Mouse (Mus musculus) heart, postnatal 0 days (tissue): ENCODE measurements around the gene Sorcs2. TPM values are rescaled to one million over a fixed set of nuclear protein-coding genes. Genes with fewer than 3 reads are reported as not detected.
A peak's percentile ranks its signal among the peaks of the same experiment; 100 is the strongest.

ENCODE experiments used
- ATAC-seq: fragments of 200-750 bp; cut with Nextera tagmentation; 2 replicates; pipeline ENCODE4 v1.8.0; 2017; ENCODE audit warnings: low read depth, moderate number of reproducible peaks, moderate library complexity; ENCODE audit not compliant: insufficient read depth
- DNase-seq: peaks from one replicate; pipeline ENCODE4 v3.0.0-alpha.2; 2016; ENCODE audit warnings: low spot score
- H3K27ac ChIP-seq: fragments of 300-500 bp; sonication (generic); 2 replicates; pipeline ENCODE4 v1.5.1; 2014; ENCODE audit warnings: low read depth, mild to moderate bottlenecking
- H3K27me3 ChIP-seq: fragments of 300-500 bp; sonication (generic); 2 replicates; pipeline ENCODE4 v1.6.1; 2014; ENCODE audit warnings: low read length, mixed read lengths; ENCODE audit not compliant: control insufficient read depth, insufficient read depth
- H3K36me3 ChIP-seq: fragments of 300-500 bp; sonication (generic); replicated peaks from 2 replicates; pipeline ENCODE4 v1.6.1; 2014; ENCODE audit warnings: low read length, mixed read lengths; ENCODE audit not compliant: control insufficient read depth, insufficient read depth
- H3K4me1 ChIP-seq: fragments of 300-500 bp; sonication (generic); 2 replicates; pipeline ENCODE4 v1.6.1; 2014; ENCODE audit warnings: antibody characterized with exemption; ENCODE audit not compliant: control insufficient read depth, insufficient read depth
- H3K4me2 ChIP-seq: fragments of 300-500 bp; sonication (generic); 2 replicates; pipeline ENCODE4 v1.6.1; 2014; ENCODE audit warnings: low read depth, mild to moderate bottlenecking, low read length, moderate library complexity
- H3K4me3 ChIP-seq: fragments of 300-500 bp; sonication (generic); 2 replicates; pipeline ENCODE4 v1.5.1; 2014; ENCODE audit warnings: low read depth, low read length
- H3K9ac ChIP-seq: fragments of 300-500 bp; sonication (generic); replicated peaks from 2 replicates; pipeline ENCODE4 v1.6.1; 2014; ENCODE audit warnings: low read depth, low read length, mixed read lengths
- H3K9me3 ChIP-seq: fragments of 300-500 bp; sonication (generic); replicated peaks from 2 replicates; pipeline ENCODE4 v1.6.1; 2016; ENCODE audit warnings: low read length; ENCODE audit not compliant: control insufficient read depth
- CTCF ChIP-seq: IDR thresholded peaks from 2 replicates; pipeline ENCODE4 v1.5.1; 2016; ENCODE audit warnings: antibody characterized with exemption, control low read depth, low read depth
- EP300 ChIP-seq: IDR thresholded peaks from 2 replicates; pipeline ENCODE4 v1.6.1; 2016; ENCODE audit warnings: antibody characterized with exemption, low read depth
- WGBS: fragments of 180-500 bp; shearing (Covaris S2); extraction: QIAGEN DNeasy Blood & Tissue Kit; methylation state at CpG from one replicate; pipeline ENCODE4 v1.1.7; 2014; 5-methylcytosine and 5-hydroxymethylcytosine counted together
- polyA plus RNA-seq: library from polyadenylated mRNA; unstranded; fragments of >200 nt; fragmentation: Nextera tagmentation; extraction: Ambion mirVana; gene quantifications from 2 replicates; pipeline ENCODE4 v1.2.1, GENCODE M21; 2015
- total RNA-seq: library from RNA; depleted of rRNA; stranded (reverse); fragments of >200 nt; gene quantifications from 2 replicates; pipeline ENCODE4 v1.2.3, GENCODE M21; 2014; ENCODE audit warnings: low replicate concordance

The Sorcs2 gene
- total and polyA plus RNA-seq, 2 experiments from 2014 or later = 3.7 to 32.6 TPM

- H3K4me1 ChIP-seq = no peaks in the 10 kb centered on the region
- no peak overlapping the region for H3K27ac ChIP-seq
- no peak for ATAC-seq
- TF ChIP-seq CTCF (no peak), EP300 (no peak)
- 94% methylated on average over 8 of the region's 8 CpGs for WGBS
- no peak overlapping the region for H3K4me3 ChIP-seq
- no peaks in the 10 kb centered on the region for H3K9me3 ChIP-seq
- H3K27me3 ChIP-seq = no peaks in the 10 kb centered on the region
- no peak overlapping the region for H3K4me2 ChIP-seq
- DNase-seq = no peak
- H3K36me3 ChIP-seq = peaks cover 88% of the 10 kb centered on the region
- no peak overlapping the region for H3K9ac ChIP-seq
These were observed 409.9 kb downstream of the Sorcs2 start for GRCm38 (mm10) chr5:35988085-35988484.

- Histone ChIP-seq H3K4me2 (no peak overlapping the region), H3K27me3 (no peaks in the 10 kb centered on the region), H3K27ac (peak overlapping the region; percentile 56), H3K4me1 (no peaks in the 10 kb centered on the region), H3K9ac (no peak overlapping the region), H3K9me3 (no peaks in the 10 kb centered on the region), H3K4me3 (no peak overlapping the region), H3K36me3 (peaks cover 81% of the 10 kb centered on the region)
- ATAC-seq (peak; percentile 82), DNase-seq (peak; percentile 71)
- no peak for TF ChIP-seq CTCF
- no peak for TF ChIP-seq EP300
- WGBS = 34% methylated on average over 8 of the region's 8 CpGs
These were observed 412.3 kb downstream of the Sorcs2 start for GRCm38 (mm10) chr5:35985611-35986010.

GRCm38 (mm10) chr5:35981976-35982375 is 416.0 kb downstream of the Sorcs2 start:
- Histone ChIP-seq H3K4me1 (no peaks in the 10 kb centered on the region), H3K36me3 (peaks cover 78% of the 10 kb centered on the region), H3K4me3 (no peak overlapping the region), H3K27ac (no peak overlapping the region), H3K9ac (no peak overlapping the region), H3K9me3 (no peaks in the 10 kb centered on the region), H3K4me2 (no peak overlapping the region), H3K27me3 (no peaks in the 10 kb centered on the region)
- ATAC-seq (peak; percentile 50; the same call in 1 of the 2 replicates), DNase-seq (peak; percentile 43)
- TF ChIP-seq EP300 (no peak), CTCF (peak; percentile 97)
- WGBS = 36% methylated on average over 4 of the region's 4 CpGs

- Histone ChIP-seq H3K9me3 (no peaks in the 10 kb centered on the region), H3K4me2 (no peak overlapping the region), H3K27ac (no peak overlapping the region), H3K4me3 (no peak overlapping the region), H3K9ac (no peak overlapping the region), H3K4me1 (no peaks in the 10 kb centered on the region), H3K27me3 (no peaks in the 10 kb centered on the region), H3K36me3 (peaks cover 78% of the 10 kb centered on the region)
- WGBS = 62% methylated on average over 5 of the region's 5 CpGs
- TF ChIP-seq EP300 = no peak
- TF ChIP-seq CTCF = no peak
- ATAC-seq (no peak), DNase-seq (no peak)
These were observed 416.6 kb downstream of the Sorcs2 start for GRCm38 (mm10) chr5:35981341-35981740.

GRCm38 (mm10) chr5:35980542-35980941 is 417.4 kb downstream of the Sorcs2 start:
- Histone ChIP-seq H3K4me1 (no peaks in the 10 kb centered on the region), H3K36me3 (peaks cover 81% of the 10 kb centered on the region), H3K9me3 (no peaks in the 10 kb centered on the region), H3K9ac (no peak overlapping the region), H3K27ac (no peak overlapping the region), H3K4me2 (no peak overlapping the region), H3K4me3 (no peak overlapping the region), H3K27me3 (no peaks in the 10 kb centered on the region)
- TF ChIP-seq CTCF (no peak), EP300 (no peak)
- WGBS = 84% methylated on average over 5 of the region's 5 CpGs
- no peak for ATAC-seq
- DNase-seq = no peak

- H3K36me3 ChIP-seq = peaks cover 57% of the 10 kb centered on the region
- H3K4me2 ChIP-seq = no peak overlapping the region
- H3K9ac ChIP-seq = no peak overlapping the region
- peaks cover 19% of the 10 kb centered on the region; the same call in 1 of the 2 replicates for H3K4me1 ChIP-seq
- H3K27ac ChIP-seq = no peak overlapping the region
- ATAC-seq = peak; percentile 51; the same call in 1 of the 2 replicates
- peak; percentile 66 for DNase-seq
- TF ChIP-seq CTCF (peak; percentile 72), EP300 (no peak)
- no peak overlapping the region for H3K4me3 ChIP-seq
- no peaks in the 10 kb centered on the region for H3K9me3 ChIP-seq
- WGBS = 9% methylated on average over 5 of the region's 5 CpGs
- H3K27me3 ChIP-seq = no peaks in the 10 kb centered on the region
These were observed 422.3 kb downstream of the Sorcs2 start for GRCm38 (mm10) chr5:35975681-35976080.
